Mouse (Mus musculus) lung, embryonic 15.5 days (tissue): Measurements from ENCODE around the gene Slc19a1. TPM values are rescaled to one million over a fixed set of nuclear protein-coding genes. Genes with fewer than 3 reads are reported as not detected.

Experiments used
- ATAC-seq: fragments of 200-750 bp; cut with Nextera tagmentation; 2 replicates; pipeline ENCODE4 v1.8.0; 2017; ENCODE audit warnings: moderate number of reproducible peaks, borderline replicate concordance; ENCODE audit not compliant: low FRiP score, low TSS enrichment; ENCODE audit errors: extremely low read depth
- H3K27ac ChIP-seq: fragments of 300-500 bp; sonication (generic); 2 replicates; pipeline ENCODE4 v1.5.1; 2015; ENCODE audit warnings: moderate library complexity, mild to moderate bottlenecking, inconsistent platforms
- H3K27me3 ChIP-seq: fragments of 300-500 bp; sonication (generic); 2 replicates; pipeline ENCODE4 v1.6.1; 2015; ENCODE audit warnings: inconsistent platforms
- H3K36me3 ChIP-seq: fragments of 300-500 bp; sonication (generic); 2 replicates; pipeline ENCODE4 v1.6.1; 2015; ENCODE audit warnings: inconsistent platforms
- H3K4me1 ChIP-seq: fragments of 300-500 bp; sonication (generic); 2 replicates; pipeline ENCODE4 v1.6.1; 2015; ENCODE audit warnings: inconsistent platforms
- H3K4me2 ChIP-seq: fragments of 300-500 bp; sonication (generic); 2 replicates; pipeline ENCODE4 v1.6.1; 2015; ENCODE audit warnings: inconsistent platforms, mild to moderate bottlenecking, moderate library complexity
- H3K4me3 ChIP-seq: fragments of 300-500 bp; sonication (generic); 2 replicates; pipeline ENCODE4 v1.5.1; 2015; ENCODE audit warnings: mild to moderate bottlenecking, inconsistent platforms
- H3K9ac ChIP-seq: fragments of 300-500 bp; sonication (generic); 2 replicates; pipeline ENCODE4 v1.6.1; 2015; ENCODE audit warnings: inconsistent platforms
- H3K9me3 ChIP-seq: fragments of 300-500 bp; sonication (generic); 2 replicates; pipeline ENCODE4 v1.6.1; 2016; ENCODE audit warnings: inconsistent platforms
- WGBS: fragments of 180-500 bp; shearing (Covaris S2); methylation state at CpG from one replicate; pipeline ENCODE4 v1.1.7; 2015; 5-methylcytosine and 5-hydroxymethylcytosine counted together
- polyA plus RNA-seq: library from polyadenylated mRNA; unstranded; fragments of >200 nt; fragmentation: Nextera tagmentation; extraction: Ambion mirVana; gene quantifications from 2 replicates; pipeline ENCODE4 v1.2.1, GENCODE M21; 2015

Gene Slc19a1
- polyA plus RNA-seq, 1 experiment from 2014 or later: 25.4 TPM

DNA sequence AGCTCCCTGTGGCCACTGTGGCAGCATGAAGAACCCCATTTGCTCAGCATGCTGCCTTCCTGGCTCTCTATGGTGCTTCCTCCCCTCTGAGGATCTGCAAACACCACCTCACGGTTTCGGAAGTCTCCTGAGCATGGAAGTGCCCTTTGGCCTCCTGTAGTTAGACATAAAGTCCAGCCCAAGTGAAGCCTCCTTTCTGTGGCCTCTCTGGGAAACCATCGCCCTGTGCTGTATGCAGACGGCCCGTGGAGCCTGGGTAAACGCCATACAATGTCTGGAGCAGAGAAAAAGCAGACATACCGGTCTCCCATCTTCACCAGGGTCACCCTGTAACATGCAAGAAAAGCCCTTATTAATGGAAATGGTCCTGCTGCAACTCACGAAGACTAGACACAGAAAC lies 46.9 kb downstream of the Slc19a1 start:
- H3K9ac ChIP-seq: no peak overlapping the region
- H3K36me3 ChIP-seq: peaks cover 14% of the 10 kb centered on the region
- H3K4me2 ChIP-seq: no peak overlapping the region
- no peak for ATAC-seq
- no peak overlapping the region for H3K27ac ChIP-seq
- peaks cover 4% of the 10 kb centered on the region for H3K4me1 ChIP-seq
- WGBS: 67% methylated on average over 8 of the region's 8 CpGs
- H3K9me3 ChIP-seq: no peaks in the 10 kb centered on the region
- no peak overlapping the region for H3K4me3 ChIP-seq
- H3K27me3 ChIP-seq: no peaks in the 10 kb centered on the region

DNA sequence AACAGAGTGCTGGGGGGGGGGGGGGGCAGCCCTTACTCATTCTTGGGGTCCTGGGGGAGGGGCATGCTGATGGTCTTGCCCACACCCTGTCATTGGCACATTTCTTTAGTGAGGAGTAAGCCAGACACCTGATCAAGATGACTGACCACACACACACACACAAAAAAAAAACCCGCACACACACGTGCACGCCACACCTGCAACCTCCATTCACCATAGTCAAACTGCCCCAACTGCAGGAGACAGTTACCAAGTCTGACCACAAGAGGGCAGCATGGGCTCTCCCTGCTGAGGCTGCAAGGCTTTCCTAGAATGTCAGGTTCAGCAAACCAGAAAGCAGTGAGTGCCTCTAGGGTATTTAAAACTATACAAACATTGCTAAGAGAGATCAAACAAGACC lies 50.4 kb downstream of the Slc19a1 start:
- no peak overlapping the region for H3K27ac ChIP-seq
- H3K27me3 ChIP-seq: no peaks in the 10 kb centered on the region
- 15% methylated on average over 3 of the region's 3 CpGs for WGBS
- no peaks in the 10 kb centered on the region for H3K9me3 ChIP-seq
- peaks cover 15% of the 10 kb centered on the region for H3K36me3 ChIP-seq
- no peak overlapping the region for H3K4me2 ChIP-seq
- no peak overlapping the region for H3K9ac ChIP-seq
- no peak for ATAC-seq
- peaks cover 4% of the 10 kb centered on the region for H3K4me1 ChIP-seq
- H3K4me3 ChIP-seq: no peak overlapping the region

DNA sequence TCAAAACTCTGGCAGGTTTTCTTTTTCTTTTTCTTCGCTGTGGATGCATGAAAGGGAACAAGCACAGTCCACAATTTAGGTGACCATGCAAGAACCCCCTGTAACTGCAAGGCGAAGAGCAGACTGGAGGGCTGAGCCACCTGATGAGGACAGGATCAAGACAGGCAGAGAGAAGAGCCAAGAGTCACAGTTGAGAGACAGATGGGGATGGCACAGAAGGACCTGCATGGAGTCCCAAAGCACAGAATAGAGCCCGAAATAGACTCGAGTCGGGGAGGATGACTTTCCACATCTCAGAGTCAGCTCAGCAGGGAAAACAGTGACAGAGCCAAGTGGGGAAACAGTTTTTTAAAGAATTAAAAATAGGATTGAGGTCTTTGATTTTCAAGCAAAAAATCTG lies 50.9 kb downstream of the Slc19a1 start:
- H3K4me1 ChIP-seq: peaks cover 4% of the 10 kb centered on the region
- 52% methylated on average over 5 of the region's 5 CpGs for WGBS
- H3K4me2 ChIP-seq: no peak overlapping the region
- H3K27me3 ChIP-seq: no peaks in the 10 kb centered on the region
- no peak for ATAC-seq
- no peaks in the 10 kb centered on the region for H3K9me3 ChIP-seq
- H3K27ac ChIP-seq: 0 out of 2 replicates have a peak overlapping the region, but pooled peaks have one; percentile 15
- peaks cover 18% of the 10 kb centered on the region; the same call in 1 of the 2 replicates for H3K36me3 ChIP-seq
- H3K9ac ChIP-seq: no peak overlapping the region
- no peak overlapping the region for H3K4me3 ChIP-seq

DNA sequence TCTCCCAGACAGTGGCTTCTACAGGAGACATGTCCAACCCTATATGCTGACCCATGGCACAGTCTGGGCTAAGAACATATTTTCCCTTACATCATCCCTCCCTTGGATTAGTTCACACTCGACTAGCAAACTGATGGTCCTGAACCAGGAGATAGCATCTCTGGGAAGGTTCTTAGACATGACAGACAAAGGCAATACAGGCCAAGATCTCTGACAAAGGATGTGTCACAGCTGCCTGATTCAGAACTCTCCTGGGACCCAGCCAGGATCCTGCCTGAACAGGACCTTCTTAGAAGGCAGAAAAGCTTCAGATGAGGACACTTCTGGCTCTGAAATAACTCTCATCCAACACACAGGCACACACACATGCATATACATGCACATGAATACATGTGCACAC lies 52.5 kb downstream of the Slc19a1 start:
- no peak for ATAC-seq
- Histone ChIP-seq H3K9me3 (no peaks in the 10 kb centered on the region), H3K4me1 (peaks cover 7% of the 10 kb centered on the region), H3K36me3 (peaks cover 18% of the 10 kb centered on the region; the same call in 1 of the 2 replicates), H3K4me3 (no peak overlapping the region), H3K27ac (no peak overlapping the region), H3K9ac (no peak overlapping the region), H3K4me2 (no peak overlapping the region), H3K27me3 (no peaks in the 10 kb centered on the region)
- 41% methylated on average over 1 of the region's 1 CpGs for WGBS

DNA sequence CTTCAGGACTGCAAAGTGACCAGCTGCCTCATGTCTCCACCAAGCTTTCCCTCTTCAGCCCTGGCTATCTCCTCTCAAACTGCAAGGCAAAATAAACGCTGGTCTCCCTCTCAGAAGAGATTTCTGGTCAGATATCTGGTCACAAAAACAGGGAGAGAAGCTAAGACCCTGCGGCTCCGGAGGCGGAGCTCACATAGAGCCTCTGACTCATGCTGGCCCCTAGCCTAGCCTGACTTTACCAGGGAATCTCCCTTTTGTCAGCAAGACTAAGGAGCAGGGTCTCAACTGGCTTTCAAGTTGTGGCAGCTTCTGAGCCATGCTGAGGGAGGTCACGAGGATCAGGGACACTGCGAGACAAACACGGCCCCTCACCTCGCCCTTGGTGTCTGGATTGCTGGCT lies 57.3 kb downstream of the Slc19a1 start:
- H3K4me2 ChIP-seq: peak overlapping the region; percentile 46
- H3K27me3 ChIP-seq: no peaks in the 10 kb centered on the region
- H3K4me1 ChIP-seq: peaks cover 11% of the 10 kb centered on the region
- 0 out of 2 replicates have a peak, but pooled peaks cover 3% of the 10 kb centered on the region for H3K9me3 ChIP-seq
- WGBS: 39% methylated on average over 8 of the region's 8 CpGs
- ATAC-seq: peak; percentile 67; the same call in 1 of the 2 replicates
- H3K9ac ChIP-seq: peak overlapping the region; percentile 28; the same call in 1 of the 2 replicates
- H3K36me3 ChIP-seq: peaks cover 22% of the 10 kb centered on the region; the same call in 1 of the 2 replicates
- 0 out of 2 replicates have a peak overlapping the region, but pooled peaks have one; percentile 3 for H3K4me3 ChIP-seq
- peak overlapping the region; percentile 60 for H3K27ac ChIP-seq

DNA sequence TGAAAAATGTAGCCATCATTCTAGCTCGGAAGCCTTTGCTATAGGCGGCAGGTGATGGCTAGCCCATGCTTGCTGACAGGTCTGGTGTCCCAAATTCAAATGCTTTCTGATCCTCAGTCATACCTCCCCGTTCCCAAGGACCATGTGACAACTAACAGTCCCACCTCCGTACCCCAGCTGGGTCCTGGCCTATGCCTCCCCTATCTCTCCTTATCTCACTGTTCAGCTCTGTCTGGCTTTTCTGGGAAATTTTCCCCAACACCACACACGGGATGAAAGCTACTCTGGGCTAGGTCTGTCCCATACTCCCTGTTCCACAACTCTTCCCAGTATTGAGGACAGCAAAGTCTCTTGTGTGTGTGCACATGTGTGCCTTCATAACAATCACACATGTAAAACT lies 58.0 kb downstream of the Slc19a1 start:
- H3K36me3 ChIP-seq: peaks cover 27% of the 10 kb centered on the region; the same call in 1 of the 2 replicates
- no peak overlapping the region for H3K4me3 ChIP-seq
- 53% methylated on average over 5 of the region's 5 CpGs for WGBS
- H3K9ac ChIP-seq: no peak overlapping the region; the same call in 1 of the 2 replicates
- ATAC-seq: no peak
- H3K27ac ChIP-seq: no peak overlapping the region; the same call in 1 of the 2 replicates
- H3K4me1 ChIP-seq: peaks cover 11% of the 10 kb centered on the region
- H3K9me3 ChIP-seq: 0 out of 2 replicates have a peak, but pooled peaks cover 3% of the 10 kb centered on the region
- H3K27me3 ChIP-seq: no peaks in the 10 kb centered on the region
- H3K4me2 ChIP-seq: no peak overlapping the region

DNA sequence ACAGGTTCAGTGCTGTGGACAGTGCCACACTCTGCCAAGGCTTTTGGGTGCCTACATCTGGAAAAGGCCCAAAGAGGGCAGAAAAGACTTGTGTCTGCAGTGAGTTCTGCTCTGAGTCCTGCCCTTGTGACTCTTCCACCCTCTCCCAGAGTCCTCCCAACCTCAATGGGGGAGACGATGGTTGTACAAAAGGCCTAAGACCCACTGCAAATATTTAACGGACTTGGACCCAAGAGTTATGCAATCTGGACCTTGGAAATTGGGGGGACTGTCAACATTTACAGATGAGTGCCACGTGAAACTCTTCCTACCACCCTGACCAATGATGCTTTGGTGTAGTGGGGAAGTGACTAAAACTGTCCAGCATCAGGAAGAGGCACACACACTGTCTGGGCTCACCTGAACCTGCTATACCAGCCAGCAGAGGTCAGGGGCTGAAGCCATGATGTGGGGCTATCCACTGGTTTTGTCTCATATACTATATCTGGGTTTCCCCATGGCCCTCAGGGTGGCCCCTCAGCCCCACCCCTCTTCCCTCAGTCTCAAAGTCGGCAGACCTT lies 59.6 kb downstream of the Slc19a1 start:
- no peak for ATAC-seq
- 0 out of 2 replicates have a peak, but pooled peaks cover 3% of the 10 kb centered on the region for H3K9me3 ChIP-seq
- H3K4me3 ChIP-seq: no peak overlapping the region
- WGBS: 65% methylated on average over 4 of the region's 4 CpGs
- no peak overlapping the region for H3K4me2 ChIP-seq
- no peak overlapping the region for H3K9ac ChIP-seq
- H3K4me1 ChIP-seq: peaks cover 11% of the 10 kb centered on the region
- H3K27ac ChIP-seq: no peak overlapping the region
- no peaks in the 10 kb centered on the region for H3K27me3 ChIP-seq
- H3K36me3 ChIP-seq: peaks cover 29% of the 10 kb centered on the region; the same call in 1 of the 2 replicates

DNA sequence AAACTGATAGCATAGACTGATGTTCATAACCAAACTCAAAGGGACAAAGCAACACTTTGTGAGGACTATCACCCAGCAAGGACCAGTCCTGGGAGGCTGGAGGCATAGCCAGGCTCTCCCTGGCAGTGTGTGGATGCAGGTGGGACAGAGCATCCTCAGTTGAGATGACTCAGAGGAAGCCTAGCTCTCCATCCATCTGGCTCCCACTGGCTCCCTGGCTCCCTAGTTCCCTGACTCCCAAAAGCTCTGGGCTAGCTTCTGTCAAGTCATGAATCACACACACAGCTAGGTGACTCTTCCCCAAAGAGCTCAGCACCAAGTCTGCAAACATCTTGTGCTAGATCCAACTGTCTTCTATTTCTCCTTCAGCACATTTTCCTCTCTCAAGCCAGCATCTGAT lies 61.8 kb downstream of the Slc19a1 start:
- no peak overlapping the region for H3K9ac ChIP-seq
- 0 out of 2 replicates have a peak, but pooled peaks cover 3% of the 10 kb centered on the region for H3K9me3 ChIP-seq
- peaks cover 30% of the 10 kb centered on the region for H3K4me1 ChIP-seq
- no peak overlapping the region for H3K4me2 ChIP-seq
- H3K27me3 ChIP-seq: no peaks in the 10 kb centered on the region
- no peak overlapping the region for H3K27ac ChIP-seq
- H3K36me3 ChIP-seq: peaks cover 17% of the 10 kb centered on the region; the same call in 1 of the 2 replicates
- no peak overlapping the region for H3K4me3 ChIP-seq
- ATAC-seq: no peak

DNA sequence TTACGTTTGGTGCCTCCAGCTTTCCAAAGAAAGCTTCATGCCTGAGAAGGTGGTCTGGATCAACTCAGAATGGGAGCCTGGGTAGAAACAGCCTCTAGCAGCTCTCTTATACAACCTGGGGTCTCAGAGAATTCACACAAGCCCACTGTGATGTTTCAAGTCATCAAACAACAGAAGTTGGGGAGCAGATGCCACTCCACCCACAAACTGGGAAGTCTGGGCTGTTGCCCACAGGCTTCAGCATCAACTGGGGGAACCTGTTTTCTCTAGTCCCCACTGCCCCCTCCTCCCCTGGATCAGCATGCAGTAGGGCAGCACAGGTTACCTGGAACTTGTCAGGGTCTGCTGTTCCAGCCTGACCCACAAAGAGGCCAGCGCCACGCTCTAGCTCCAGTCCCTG lies 63.6 kb downstream of the Slc19a1 start:
- H3K9ac ChIP-seq: no peak overlapping the region
- peaks cover 17% of the 10 kb centered on the region; the same call in 1 of the 2 replicates for H3K36me3 ChIP-seq
- H3K9me3 ChIP-seq: 0 out of 2 replicates have a peak, but pooled peaks cover 3% of the 10 kb centered on the region
- H3K4me2 ChIP-seq: no peak overlapping the region
- no peaks in the 10 kb centered on the region for H3K27me3 ChIP-seq
- no peak for ATAC-seq
- H3K27ac ChIP-seq: no peak overlapping the region
- H3K4me3 ChIP-seq: no peak overlapping the region
- peaks cover 22% of the 10 kb centered on the region for H3K4me1 ChIP-seq
- WGBS: 95% methylated on average over 3 of the region's 3 CpGs

DNA sequence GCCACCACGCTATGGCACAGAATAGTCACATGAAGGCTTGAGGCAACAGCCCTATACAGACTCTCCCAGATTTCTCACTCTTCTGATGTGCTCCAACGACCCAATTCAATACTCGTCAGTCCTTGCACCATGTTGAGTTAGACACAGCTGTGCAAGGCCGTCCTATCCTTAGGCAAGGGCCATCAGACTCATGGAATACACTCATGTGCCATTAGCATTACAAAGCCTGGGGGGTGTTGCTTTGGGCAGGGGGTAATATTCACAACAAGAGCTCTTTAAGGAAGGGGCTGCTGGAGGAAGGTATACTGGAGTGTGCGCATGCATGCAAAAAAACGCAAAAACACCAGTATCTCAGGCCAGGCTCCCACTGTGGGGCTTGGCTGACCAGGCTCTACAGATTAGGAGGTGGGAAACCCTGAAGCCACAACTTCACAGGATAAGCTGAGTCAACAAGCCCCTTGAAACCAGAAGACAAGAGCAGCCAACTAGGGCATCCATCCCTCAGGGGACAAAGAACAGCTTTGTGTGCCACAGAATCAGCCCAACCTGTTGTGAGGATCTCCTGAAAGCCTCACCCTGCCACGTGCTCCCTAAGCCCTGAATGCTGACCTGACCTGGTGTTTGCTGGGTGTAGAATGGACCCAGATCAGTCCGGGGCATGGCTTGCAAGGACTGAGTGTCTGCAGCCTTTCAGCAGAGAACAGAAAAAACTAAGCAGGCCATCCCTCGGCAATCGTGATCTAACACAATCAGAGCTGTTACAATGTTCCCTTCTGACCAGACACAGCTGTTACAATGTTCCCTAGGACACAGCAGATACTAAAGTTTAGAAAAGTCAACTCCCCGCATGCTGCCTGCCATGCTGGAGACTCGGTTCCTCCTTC lies 65.2 kb downstream of the Slc19a1 start:
- peaks cover 24% of the 10 kb centered on the region for H3K4me1 ChIP-seq
- H3K27ac ChIP-seq: peak overlapping the region; percentile 74
- peak; percentile 36; the same call in 1 of the 2 replicates for ATAC-seq
- 52% methylated on average over 12 of the region's 12 CpGs for WGBS
- no peak overlapping the region for H3K9ac ChIP-seq
- H3K9me3 ChIP-seq: 0 out of 2 replicates have a peak, but pooled peaks cover 3% of the 10 kb centered on the region
- peaks cover 17% of the 10 kb centered on the region; the same call in 1 of the 2 replicates for H3K36me3 ChIP-seq
- H3K4me3 ChIP-seq: no peak overlapping the region
- H3K27me3 ChIP-seq: no peaks in the 10 kb centered on the region
- no peak overlapping the region for H3K4me2 ChIP-seq

DNA sequence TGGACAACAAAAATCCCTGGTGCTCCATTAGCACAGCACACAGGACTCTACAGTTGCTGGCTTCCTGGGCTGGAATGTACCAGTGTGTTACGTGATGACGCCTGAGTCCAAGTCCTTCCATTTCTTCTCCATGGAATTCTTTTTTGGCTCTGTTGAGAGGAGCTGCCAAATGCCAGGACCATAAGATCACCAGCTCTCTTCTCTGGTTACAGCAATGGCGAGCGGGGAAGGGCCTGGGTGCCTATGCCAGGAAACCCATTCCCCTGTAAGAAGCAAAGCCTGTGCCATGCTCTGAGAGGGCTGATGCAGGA lies 65.8 kb downstream of the Slc19a1 start:
- Histone ChIP-seq H3K27ac (peak overlapping the region; percentile 74), H3K27me3 (no peaks in the 10 kb centered on the region), H3K36me3 (peaks cover 15% of the 10 kb centered on the region; the same call in 1 of the 2 replicates), H3K4me1 (peaks cover 24% of the 10 kb centered on the region), H3K4me3 (no peak overlapping the region), H3K9ac (no peak overlapping the region), H3K9me3 (0 out of 2 replicates have a peak, but pooled peaks cover 2% of the 10 kb centered on the region), H3K4me2 (no peak overlapping the region)
- 38% methylated on average over 4 of the region's 4 CpGs for WGBS
- peak; percentile 33; the same call in 1 of the 2 replicates for ATAC-seq

DNA sequence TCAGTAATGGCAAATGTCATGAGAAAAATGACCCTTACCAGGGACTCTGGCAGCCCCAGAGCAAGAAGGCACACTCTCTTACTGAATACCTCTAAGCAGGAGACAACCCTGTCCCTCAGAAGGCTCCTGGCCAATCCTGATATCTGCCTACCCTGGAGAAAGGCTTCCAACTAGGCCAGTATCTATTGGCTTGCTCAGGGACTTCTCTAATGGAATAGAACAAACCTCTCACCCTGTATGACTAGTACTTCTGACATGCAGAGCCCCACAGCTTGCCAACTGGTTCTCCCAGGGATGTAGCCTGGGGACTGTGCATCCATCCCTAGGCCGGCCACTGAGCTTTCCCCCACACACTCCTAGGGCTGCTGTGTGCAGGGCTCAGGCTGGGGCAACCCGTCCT lies 66.6 kb downstream of the Slc19a1 start:
- ATAC-seq: no peak
- H3K36me3 ChIP-seq: peaks cover 12% of the 10 kb centered on the region; the same call in 1 of the 2 replicates
- H3K4me1 ChIP-seq: peaks cover 24% of the 10 kb centered on the region
- H3K27ac ChIP-seq: peak overlapping the region; percentile 74; the same call in 1 of the 2 replicates
- H3K4me3 ChIP-seq: no peak overlapping the region
- no peak overlapping the region for H3K4me2 ChIP-seq
- WGBS: 73% methylated on average over 2 of the region's 2 CpGs
- H3K27me3 ChIP-seq: no peaks in the 10 kb centered on the region
- H3K9ac ChIP-seq: no peak overlapping the region
- H3K9me3 ChIP-seq: no peaks in the 10 kb centered on the region
